Mouse (Mus musculus) spleen, postnatal 10 days (tissue): Measurements from ENCODE around the gene Bcl9l.

Experiments
- DNase-seq, 2 experiments: peaks; one replicate each; pipeline ENCODE4 v3.0.0; 2021 to 2022; ENCODE audit warnings: low spot score in 2 of 2

Gene Bcl9l

GRCm38 (mm10) chr9:44496803-44497461 is 14.3 kb downstream of the Bcl9l start:
- DNase-seq: no peak

GRCm38 (mm10) chr9:44497624-44498377 is 15.2 kb downstream of the Bcl9l start:
- no peak for DNase-seq

GRCm38 (mm10) chr9:44498421-44499355 is 16.1 kb downstream of the Bcl9l start:
- DNase-seq: peak in 1 of 2 experiments; percentile 61

GRCm38 (mm10) chr9:44499356-44500162 is 16.9 kb downstream of the Bcl9l start:
- DNase-seq: no peak

GRCm38 (mm10) chr9:44500163-44500533 is 17.5 kb downstream of the Bcl9l start:
- DNase-seq: no peak

GRCm38 (mm10) chr9:44500638-44501175 is 18.1 kb downstream of the Bcl9l start:
- no peak for DNase-seq

GRCm38 (mm10) chr9:44501206-44501879 is 18.7 kb downstream of the Bcl9l start:
- DNase-seq: no peak

- peak; percentile 78 to 86 for DNase-seq
Measured at GRCm38 (mm10) chr9:44502006-44502405, 19.4 kb downstream of the Bcl9l start.

- no peak for DNase-seq
Measured at GRCm38 (mm10) chr9:44504893-44505823, 22.5 kb downstream of the Bcl9l start.

- no peak for DNase-seq
Measured at GRCm38 (mm10) chr9:44505824-44506467, 23.3 kb downstream of the Bcl9l start.

- DNase-seq: no peak
Measured at GRCm38 (mm10) chr9:44506566-44506965, 23.9 kb downstream of the Bcl9l start.

GRCm38 (mm10) chr9:44507345-44507744 is 24.7 kb downstream of the Bcl9l start:
- no peak for DNase-seq

- DNase-seq: no peak
Measured at GRCm38 (mm10) chr9:44508124-44508619, 25.5 kb downstream of the Bcl9l start.

- no peak for DNase-seq
Measured at GRCm38 (mm10) chr9:44508721-44509486, 26.3 kb downstream of the Bcl9l start.

GRCm38 (mm10) chr9:44509487-44510354 is 27.1 kb downstream of the Bcl9l start:
- DNase-seq: peak; percentile 68 to 88

GRCm38 (mm10) chr9:44510355-44510871 is 27.8 kb downstream of the Bcl9l start:
- no peak for DNase-seq
